Mouse (Mus musculus): ENCODE data around the gene Mettl21c. TPM values are rescaled to one million over a fixed set of nuclear protein-coding genes. Genes with fewer than 3 reads are reported as not detected.
"Not testable (repeated sequence)": the region's sequence is repeated elsewhere in the genome, so short reads cannot be mapped to it uniquely, and the experiment has no call there.

Mettl21c gene
- not detected in 2 replicates for polyA plus RNA-seq (2012; rRNA removed)

DNA sequence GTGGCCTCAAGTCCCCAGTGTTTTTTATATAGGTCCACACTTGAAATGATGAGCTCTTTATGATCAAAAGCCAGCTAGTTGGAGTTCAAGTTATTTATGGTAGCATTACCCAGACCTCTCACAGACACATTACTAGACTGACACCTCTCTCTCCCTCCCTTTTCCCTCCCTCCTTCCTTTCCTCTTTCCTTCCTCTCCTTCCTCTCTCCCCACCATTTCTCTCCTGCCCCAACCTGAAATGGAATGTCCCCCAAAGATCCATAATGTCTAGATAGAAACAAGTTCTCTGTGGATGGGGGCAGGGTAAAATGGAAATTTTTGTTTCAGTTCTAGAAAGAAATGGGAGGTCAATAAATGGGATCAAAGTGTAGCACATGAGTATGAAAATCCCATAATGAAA is at the start of gene Mettl21c:
Gene Mettl21c (minus strand): TSS at position 101 of the 400 bp plus-strand sequence.
- Histone ChIP-seq H3K4me3 (replicated peaks; ENCODE audit: extremely low read depth, low read depth, low read length) (no peak within 1 kb of the TSS), H3K4me1 (ENCODE audit: control insufficient read depth, insufficient read depth, low read length) (peaks cover 3% of the 10 kb centered on the region)
- DNase-seq, result no peak
- TF ChIP-seq CTCF (IDR thresholded peaks at IDR 0.05; ENCODE audit: insufficient read depth, low read length), result no peak
- no peak for TF ChIP-seq POLR2A (IDR thresholded peaks at IDR 0.05; ENCODE audit: borderline replicate concordance, extremely low read depth, low read depth, low read length)

DNA sequence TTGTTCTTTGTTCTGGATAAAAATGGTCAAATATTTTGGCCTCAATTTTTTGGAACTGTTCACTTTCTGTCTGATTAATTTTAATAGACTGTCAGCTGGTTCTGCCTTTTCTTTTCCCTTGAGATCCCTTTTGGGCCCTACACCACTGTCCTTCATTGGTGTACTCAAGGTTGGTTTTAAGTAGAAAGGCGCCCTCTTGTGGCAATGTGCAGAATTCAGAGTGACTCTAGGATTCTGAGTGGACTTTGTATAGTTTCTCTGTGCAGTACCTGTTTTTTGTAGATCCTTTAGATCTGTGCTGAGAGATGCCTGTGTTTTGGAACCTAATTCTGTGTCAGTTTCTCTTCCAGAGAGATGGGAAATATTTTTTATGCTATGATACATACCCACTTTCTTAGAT is 44.8 kb upstream of the Mettl21c start:
- peak; percentile 37 for DNase-seq
- Histone ChIP-seq H3K4me3 (replicated peaks; ENCODE audit: extremely low read depth, low read depth, low read length) (no peak overlapping the region), H3K4me1 (ENCODE audit: control insufficient read depth, insufficient read depth, low read length) (no peaks in the 10 kb centered on the region)
- WGBS, result 6% methylated on average over 1 of the region's 1 CpGs
- TF ChIP-seq CTCF (IDR thresholded peaks at IDR 0.05; ENCODE audit: insufficient read depth, low read length), result no peak
- TF ChIP-seq POLR2A (IDR thresholded peaks at IDR 0.05; ENCODE audit: borderline replicate concordance, extremely low read depth, low read depth, low read length), result no peak

DNA sequence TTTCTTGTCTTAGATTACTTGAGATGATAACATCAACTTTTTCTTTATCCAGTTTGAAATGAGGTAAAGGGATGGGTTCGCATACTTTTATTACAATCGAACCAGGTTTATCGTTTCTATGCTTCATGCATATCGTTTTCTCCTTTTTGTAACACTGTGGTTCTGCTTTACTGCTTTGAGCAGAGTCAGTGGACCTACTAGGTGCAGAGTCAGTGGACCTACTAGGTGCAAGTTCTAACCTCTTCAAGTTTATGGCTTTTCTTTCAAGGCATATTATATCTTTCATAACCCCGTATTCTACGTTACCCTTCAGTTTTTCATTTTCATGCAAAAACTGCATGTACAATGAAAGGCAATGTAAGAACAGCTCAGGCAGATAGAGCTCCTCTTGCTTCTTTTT is 43.6 kb upstream of the Mettl21c start:
- no peak overlapping the region for H3K4me3 ChIP-seq (replicated peaks; ENCODE audit: extremely low read depth, low read depth, low read length)
- no peaks in the 10 kb centered on the region for H3K4me1 ChIP-seq (ENCODE audit: control insufficient read depth, insufficient read depth, low read length)
- no peak for TF ChIP-seq CTCF (IDR thresholded peaks at IDR 0.05; ENCODE audit: insufficient read depth, low read length)
- no peak for TF ChIP-seq POLR2A (IDR thresholded peaks at IDR 0.05; ENCODE audit: borderline replicate concordance, extremely low read depth, low read depth, low read length)
- DNase-seq, result no peak
- WGBS, result 95% methylated on average over 6 of the region's 6 CpGs

DNA sequence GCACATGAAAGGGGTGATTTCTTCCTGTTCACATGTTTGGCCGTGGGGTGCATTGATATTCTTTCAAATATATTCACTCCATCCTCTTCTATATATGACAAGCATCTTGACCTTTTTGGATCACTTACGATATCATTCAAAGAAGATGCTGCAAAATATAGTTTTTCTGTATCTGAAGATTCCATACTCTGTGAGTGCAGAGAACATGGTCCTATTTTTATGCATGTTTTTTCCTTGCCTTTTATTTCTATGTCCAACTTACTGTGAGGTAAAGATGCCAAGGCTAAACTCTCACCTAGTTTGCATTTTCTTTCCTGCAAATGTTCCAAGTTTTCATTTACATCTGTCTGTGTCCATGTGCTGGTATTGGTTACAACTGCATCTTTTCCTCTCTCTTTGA is 42.0 kb upstream of the Mettl21c start, which contains the start of gene Gm8251:
Gene Gm8251 (minus strand): TSS at position 101 of the 400 bp plus-strand sequence.
- 85% methylated on average over 2 of the region's 2 CpGs for WGBS
- TF ChIP-seq POLR2A (IDR thresholded peaks at IDR 0.05; ENCODE audit: borderline replicate concordance, extremely low read depth, low read depth, low read length), result no peak
- no peak for TF ChIP-seq CTCF (IDR thresholded peaks at IDR 0.05; ENCODE audit: insufficient read depth, low read length)
- no peaks in the 10 kb centered on the region for H3K4me1 ChIP-seq (ENCODE audit: control insufficient read depth, insufficient read depth, low read length)
- DNase-seq, result no peak
- H3K4me3 ChIP-seq (replicated peaks; ENCODE audit: extremely low read depth, low read depth, low read length), result no peak within 1 kb of the TSS

DNA sequence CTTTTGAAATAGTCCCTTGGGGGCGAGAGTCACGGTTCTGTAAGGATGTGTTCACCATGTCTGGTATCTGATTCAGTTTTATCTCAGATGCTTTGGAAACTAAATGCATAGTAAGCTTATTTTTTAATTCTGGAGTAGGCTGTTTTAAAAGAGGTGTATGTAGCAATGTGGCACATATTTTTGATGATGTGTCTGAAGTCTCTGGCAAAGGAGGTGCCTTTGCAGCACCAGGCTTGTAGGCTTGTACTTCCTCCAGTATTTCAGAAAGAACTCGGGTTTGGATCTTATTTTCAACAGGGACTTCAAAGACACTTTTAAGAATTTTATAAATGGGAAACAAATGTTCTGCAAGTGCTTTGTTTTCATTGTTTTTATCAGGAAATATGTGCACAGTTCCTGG is 38.0 kb upstream of the Mettl21c start:
- no peak overlapping the region for H3K4me3 ChIP-seq (replicated peaks; ENCODE audit: extremely low read depth, low read depth, low read length)
- TF ChIP-seq CTCF (IDR thresholded peaks at IDR 0.05; ENCODE audit: insufficient read depth, low read length), result no peak
- TF ChIP-seq POLR2A (IDR thresholded peaks at IDR 0.05; ENCODE audit: borderline replicate concordance, extremely low read depth, low read depth, low read length), result no peak
- H3K4me1 ChIP-seq (ENCODE audit: control insufficient read depth, insufficient read depth, low read length), result no peaks in the 10 kb centered on the region
- WGBS, result 63% methylated on average over 3 of the region's 3 CpGs
- no peak for DNase-seq

DNA sequence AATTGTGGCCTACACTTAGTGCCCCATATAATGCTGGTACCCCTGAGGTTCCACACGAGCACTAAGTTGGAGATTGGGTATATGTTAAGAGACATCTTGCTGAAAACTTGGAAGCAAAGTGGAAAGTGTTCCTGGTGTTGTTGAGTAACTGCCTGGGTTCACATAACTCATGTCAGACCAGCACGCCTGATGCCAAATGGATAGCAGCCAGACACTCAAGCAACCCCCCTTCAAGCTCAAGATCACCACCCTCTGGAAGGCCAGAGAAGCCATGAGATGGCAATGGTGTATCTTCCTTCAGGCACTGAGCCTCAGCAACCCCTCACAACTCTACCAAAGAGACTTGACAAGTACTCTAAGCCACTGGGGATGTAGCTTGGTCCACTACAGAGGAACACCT is 26.7 kb upstream of the Mettl21c start:
- no peak overlapping the region for H3K4me3 ChIP-seq (replicated peaks; ENCODE audit: extremely low read depth, low read depth, low read length)
- no peaks in the 10 kb centered on the region for H3K4me1 ChIP-seq (ENCODE audit: control insufficient read depth, insufficient read depth, low read length)
- WGBS, result 40% methylated on average over 2 of the region's 2 CpGs
- DNase-seq, result no peak
- no peak for TF ChIP-seq CTCF (IDR thresholded peaks at IDR 0.05; ENCODE audit: insufficient read depth, low read length)
- no peak for TF ChIP-seq POLR2A (IDR thresholded peaks at IDR 0.05; ENCODE audit: borderline replicate concordance, extremely low read depth, low read depth, low read length)

DNA sequence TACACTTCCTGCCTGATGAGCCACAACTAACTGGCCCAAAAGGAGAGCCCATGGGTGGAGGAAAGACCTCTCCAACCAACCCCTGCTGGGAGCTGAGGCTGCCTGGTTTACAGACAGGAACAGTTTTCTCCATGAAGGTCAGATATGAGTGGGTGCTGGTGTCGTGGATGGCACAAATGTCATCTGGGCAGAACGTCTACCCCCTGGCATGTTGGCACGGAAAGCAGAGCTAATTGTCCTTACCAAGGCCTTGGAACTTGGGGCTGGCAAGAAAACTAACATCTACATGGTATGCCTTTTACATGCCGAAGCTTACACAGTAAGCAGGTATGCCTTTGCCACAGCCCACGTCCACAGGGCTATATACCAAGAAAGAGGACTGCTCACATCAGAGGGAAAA is 25.9 kb upstream of the Mettl21c start:
- H3K4me1 ChIP-seq (ENCODE audit: control insufficient read depth, insufficient read depth, low read length); DNase-seq; H3K4me3 ChIP-seq (replicated peaks; ENCODE audit: extremely low read depth, low read depth, low read length): not testable (repeated sequence)
- WGBS, result 83% methylated on average over 5 of the region's 5 CpGs

DNA sequence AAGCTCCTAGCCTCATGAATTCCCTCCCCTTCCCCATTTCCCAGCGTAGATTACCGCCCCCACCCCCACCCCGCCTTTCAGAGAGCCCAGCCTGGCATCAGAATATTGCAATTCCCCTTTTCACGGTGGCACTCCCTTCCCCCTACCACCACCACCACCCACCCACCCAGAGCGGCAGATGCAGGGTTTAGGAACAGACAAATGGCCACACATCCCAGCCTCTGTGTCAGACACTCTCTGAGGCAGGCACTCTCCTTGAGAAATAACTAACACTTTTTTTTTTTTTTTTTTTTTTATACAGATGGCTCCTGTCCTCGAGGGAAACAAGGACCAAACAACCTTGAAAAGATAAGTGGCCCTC is 22.7 kb upstream of the Mettl21c start:
- DNase-seq, result no peak
- Histone ChIP-seq H3K4me3 (replicated peaks; ENCODE audit: extremely low read depth, low read depth, low read length) (peak overlapping the region; percentile 35), H3K4me1 (ENCODE audit: control insufficient read depth, insufficient read depth, low read length) (no peaks in the 10 kb centered on the region)
- WGBS, result 3% methylated on average over 6 of the region's 6 CpGs
- TF ChIP-seq POLR2A (IDR thresholded peaks at IDR 0.05; ENCODE audit: borderline replicate concordance, extremely low read depth, low read depth, low read length), result no peak
- no peak for TF ChIP-seq CTCF (IDR thresholded peaks at IDR 0.05; ENCODE audit: insufficient read depth, low read length)

DNA sequence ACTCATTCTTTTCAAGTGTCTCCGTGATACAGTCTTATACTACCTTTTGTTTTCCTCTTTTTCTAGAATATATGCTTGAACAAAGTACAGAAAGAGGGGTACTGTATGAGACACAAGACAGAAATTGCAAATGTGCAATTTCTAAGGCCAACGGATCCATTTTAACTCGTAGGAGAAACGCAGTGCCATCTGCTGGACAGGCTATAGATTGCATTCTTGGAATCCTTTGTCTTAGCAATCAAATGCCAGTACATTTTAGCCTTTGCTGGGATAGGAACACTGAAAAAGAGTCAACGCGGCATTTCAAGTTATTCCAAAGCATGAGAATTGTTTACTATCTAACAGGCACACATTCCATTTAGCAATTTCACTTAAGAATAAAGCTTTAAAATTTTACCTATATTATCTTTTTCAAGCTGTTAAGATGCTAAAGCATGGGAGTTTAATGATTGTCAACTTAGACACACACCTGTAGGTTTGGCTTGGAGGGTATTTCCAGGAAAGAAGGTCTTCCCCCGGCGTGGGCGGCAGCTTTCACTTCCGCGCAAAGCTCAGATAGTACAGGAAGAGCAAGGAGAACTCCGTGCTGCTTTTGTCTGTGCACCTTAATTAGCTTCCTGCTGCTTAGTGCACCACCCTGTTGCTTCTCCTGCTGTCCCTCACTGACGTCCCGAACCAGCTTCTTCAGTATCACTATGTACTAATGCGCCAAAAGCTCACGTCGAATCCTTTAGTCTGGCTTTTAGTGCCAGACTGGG is 22.1 kb upstream of the Mettl21c start:
- Histone ChIP-seq H3K4me1 (ENCODE audit: control insufficient read depth, insufficient read depth, low read length) (no peaks in the 10 kb centered on the region), H3K4me3 (replicated peaks; ENCODE audit: extremely low read depth, low read depth, low read length) (peak overlapping the region; percentile 35)
- DNase-seq, result peak; percentile 38
- WGBS, result under 1% methylated on average over 17 of the region's 17 CpGs
- TF ChIP-seq CTCF (IDR thresholded peaks at IDR 0.05; ENCODE audit: insufficient read depth, low read length) (peak; percentile 56), POLR2A (IDR thresholded peaks at IDR 0.05; ENCODE audit: borderline replicate concordance, extremely low read depth, low read depth, low read length) (no peak)

DNA sequence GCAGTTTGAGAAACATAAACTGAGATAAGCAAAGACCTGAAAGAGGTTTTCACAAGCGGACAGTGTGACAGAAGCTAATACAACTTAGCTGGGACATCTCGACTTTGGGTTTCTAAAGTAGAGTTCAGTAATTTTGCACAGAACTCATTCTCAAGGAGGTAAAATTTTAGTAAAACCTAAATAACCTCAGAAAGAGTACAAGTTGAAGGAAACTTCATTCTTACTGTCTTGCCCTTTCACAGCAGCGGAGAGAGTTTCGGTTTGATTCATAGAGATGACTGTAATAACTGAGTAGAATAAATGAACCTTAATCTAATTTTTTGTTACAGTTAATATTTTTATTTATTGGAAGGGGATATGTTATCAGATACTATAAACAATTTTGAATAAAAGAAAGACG is 13.1 kb upstream of the Mettl21c start:
- no peak for DNase-seq
- Histone ChIP-seq H3K4me1 (ENCODE audit: control insufficient read depth, insufficient read depth, low read length) (no peaks in the 10 kb centered on the region), H3K4me3 (replicated peaks; ENCODE audit: extremely low read depth, low read depth, low read length) (no peak overlapping the region)
- WGBS, result 83% methylated on average over 5 of the region's 5 CpGs
- no peak for TF ChIP-seq POLR2A (IDR thresholded peaks at IDR 0.05; ENCODE audit: borderline replicate concordance, extremely low read depth, low read depth, low read length)
